In genomic region chr6:28342863-28343262, GRCm38 (mm10) we compare ENCODE assay signal across 14 mouse cellular contexts.
"Had no signal": no experiment of that assay in that cellular context is flagged by ENCODE, and none has a peak within 500 bp of the region (broad histone marks: within the 10 kb centered on the region; RNA-seq: fewer than 3 reads in every experiment).

No protein-coding gene starts in this region.

- H3K36me3 ChIP-seq: kidney, embryonic 15.5 days; limb, embryonic 15.5 days; liver, embryonic 12.5 days; midbrain, embryonic 10.5 days; stomach, embryonic 15.5 days had no signal

- H3K27ac ChIP-seq: kidney, embryonic 15.5 days; limb, embryonic 15.5 days; liver, embryonic 12.5 days; midbrain, embryonic 10.5 days; stomach, embryonic 15.5 days had no signal

- DNase-seq: kidney, adult 18-20 months; kidney, postnatal 25 days; layer of hippocampus, adult 9-11 months; lung, embryonic 14.5 days; lung, postnatal 10 days; lung, postnatal 4 days; right cerebral cortex, postnatal 14 days; thymus, postnatal 36 days had no signal

- H3K4me3 ChIP-seq: kidney, embryonic 15.5 days; limb, embryonic 15.5 days; liver, embryonic 12.5 days; midbrain, embryonic 10.5 days; stomach, embryonic 15.5 days had no signal

- ATAC-seq: liver, embryonic 12.5 days; midbrain, embryonic 16.5 days had no signal

- H3K9ac ChIP-seq: kidney, embryonic 15.5 days; limb, embryonic 15.5 days; liver, embryonic 12.5 days; lung, embryonic 14.5 days; stomach, embryonic 15.5 days had no signal

- H3K27me3 ChIP-seq: kidney, embryonic 15.5 days; limb, embryonic 15.5 days; liver, embryonic 12.5 days; stomach, embryonic 15.5 days had no signal

- H3K4me1 ChIP-seq: kidney, embryonic 15.5 days; limb, embryonic 15.5 days; liver, embryonic 12.5 days; midbrain, embryonic 10.5 days; stomach, embryonic 15.5 days had no signal

- H3K9me3 ChIP-seq: kidney, embryonic 15.5 days; limb, embryonic 15.5 days; liver, embryonic 12.5 days; midbrain, embryonic 10.5 days; stomach, embryonic 15.5 days had no signal
